Mouse (Mus musculus): ENCODE results near the gene Parm1. TPM values are rescaled to one million over a fixed set of nuclear protein-coding genes. Genes with fewer than 3 reads are reported as not detected.

Parm1 gene
- polyA plus RNA-seq, 1 experiment from 2014 or later = 15.1 TPM

Other genes with a start within 250 kb of the Parm1 start
- not detected in 2 replicates for gene Btc, start 114.6 kb upstream of the Parm1 start, polyA plus RNA-seq (2016; fragmentation: Nextera tagmentation; extraction: Ambion mirVana)